ENCODE assay signal across 22 mouse cellular contexts in genomic region chr6:118320021-118320525, GRCm38 (mm10).
"Had no signal": no experiment of that assay in that cellular context is flagged by ENCODE, and none has a peak within 500 bp of the region (broad histone marks: within the 10 kb centered on the region; RNA-seq: fewer than 3 reads in every experiment).

No protein-coding gene starts in this region.

- H3K27ac ChIP-seq: heart, adult 2 months; hindbrain, embryonic 13.5 days; hindbrain, embryonic 15.5 days; hindbrain, postnatal 0 days; kidney, embryonic 15.5 days; kidney, postnatal 0 days; limb, embryonic 13.5 days; limb, embryonic 15.5 days; liver, embryonic 12.5 days; liver, embryonic 14.5 days had no signal

- DNase-seq: forebrain, postnatal 0 days; gastrocnemius, postnatal 14 days; gastrocnemius, postnatal 36 days; kidney, adult 11 months; kidney, adult 2 months; kidney, adult 9 months; kidney, postnatal 14 days; kidney, postnatal 36 days; layer of hippocampus, adult 9-11 months; layer of hippocampus, postnatal 36 days; left cerebral cortex, postnatal 4 days had no signal

- H3K36me3 ChIP-seq: hindbrain, embryonic 13.5 days; hindbrain, embryonic 15.5 days; kidney, embryonic 15.5 days; limb, embryonic 13.5 days; limb, embryonic 15.5 days; liver, embryonic 12.5 days had no signal

- H3K27me3 ChIP-seq: hindbrain, embryonic 13.5 days; hindbrain, embryonic 15.5 days; kidney, embryonic 15.5 days; limb, embryonic 13.5 days; limb, embryonic 15.5 days; liver, embryonic 12.5 days had no signal

- ATAC-seq: forebrain, postnatal 0 days; hindbrain, postnatal 0 days; intestine, embryonic 16.5 days; liver, embryonic 12.5 days had no signal

- H3K4me1 ChIP-seq: liver, embryonic 12.5 days had no signal

- H3K4me3 ChIP-seq: heart, adult 2 months; hindbrain, embryonic 13.5 days; hindbrain, embryonic 15.5 days; kidney, embryonic 15.5 days; limb, embryonic 13.5 days; limb, embryonic 15.5 days; liver, embryonic 12.5 days had no signal

- H3K9me3 ChIP-seq: hindbrain, embryonic 13.5 days; hindbrain, embryonic 15.5 days; kidney, embryonic 15.5 days; limb, embryonic 13.5 days; limb, embryonic 15.5 days; liver, embryonic 12.5 days had no signal

- H3K9ac ChIP-seq: forebrain, postnatal 0 days; hindbrain, embryonic 13.5 days; hindbrain, embryonic 15.5 days; kidney, embryonic 15.5 days; limb, embryonic 13.5 days; limb, embryonic 15.5 days; liver, embryonic 12.5 days; liver, embryonic 14.5 days had no signal

- H3K4me2 ChIP-seq: hindbrain, embryonic 13.5 days; hindbrain, embryonic 15.5 days; kidney, embryonic 15.5 days; limb, embryonic 13.5 days; limb, embryonic 15.5 days; liver, embryonic 12.5 days had no signal
